Mouse (Mus musculus) liver, adult 2 months (tissue): Measurements from ENCODE around the gene Olfr1162.

Experiments used
- CTCF ChIP-seq: fragments of 200-500 bp; IDR thresholded peaks from 2 replicates; pipeline ENCODE4 v1.5.1; 2011; ENCODE audit warnings: low read depth, low read length, control low read depth
- POLR2A ChIP-seq: fragments of 200-500 bp; IDR thresholded peaks from 2 replicates; pipeline ENCODE4 v1.6.1; 2011; ENCODE audit warnings: low read length, control low read depth; ENCODE audit not compliant: insufficient read depth; ENCODE audit errors: extremely low read depth

DNA sequence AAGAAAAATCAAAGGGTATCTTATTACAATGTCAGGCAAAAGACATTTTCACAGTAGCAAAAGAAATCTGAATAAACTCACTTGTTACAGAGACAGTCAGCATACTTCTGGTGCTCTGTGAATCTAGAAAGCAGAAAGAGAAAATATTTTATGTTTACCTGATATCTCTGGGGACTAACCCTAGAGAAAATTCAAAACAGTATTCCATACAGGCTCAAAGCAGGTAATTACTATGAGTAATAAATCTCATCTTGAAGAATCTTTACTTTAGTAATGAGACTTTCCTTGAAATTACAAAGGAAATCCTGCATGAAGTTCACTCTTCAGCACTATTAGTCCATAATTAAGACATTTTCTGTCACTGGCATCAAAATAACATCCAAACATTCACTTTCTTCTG is 20.8 kb upstream of the Olfr1162 start, which contains the start of gene Olfr1163:
- TF ChIP-seq POLR2A = no peak
- TF ChIP-seq CTCF = no peak
